Mouse (Mus musculus) heart, embryonic 16.5 days (tissue): ENCODE results near the gene Trpc6. TPM values are rescaled to one million over a fixed set of nuclear protein-coding genes. Genes with fewer than 3 reads are reported as not detected.
A peak's percentile ranks its signal among the peaks of the same experiment; 100 is the strongest.

Experiments
- ATAC-seq: fragments of 200-750 bp; cut with Nextera tagmentation; replicated peaks from 2 replicates; pipeline ENCODE4 v1.8.0; 2017; ENCODE audit warnings: moderate number of reproducible peaks; ENCODE audit not compliant: insufficient read depth, low FRiP score; ENCODE audit errors: extremely low read depth
- H3K27ac ChIP-seq: fragments of 300-500 bp; sonication (generic); 2 replicates; pipeline ENCODE4 v1.5.1; 2014; ENCODE audit warnings: mild to moderate bottlenecking, low read length, control low read depth, moderate library complexity
- H3K27me3 ChIP-seq: fragments of 300-500 bp; sonication (generic); 2 replicates; pipeline ENCODE4 v1.6.1; 2014; ENCODE audit warnings: low read length, mixed read lengths; ENCODE audit not compliant: control insufficient read depth, insufficient read depth
- H3K36me3 ChIP-seq: fragments of 300-500 bp; sonication (generic); 2 replicates; pipeline ENCODE4 v1.6.1; 2014; ENCODE audit not compliant: control insufficient read depth, insufficient read depth
- H3K4me1 ChIP-seq: fragments of 300-500 bp; sonication (generic); 2 replicates; pipeline ENCODE4 v1.6.1; 2014; ENCODE audit warnings: low read length, mixed read lengths; ENCODE audit not compliant: control insufficient read depth, insufficient read depth
- H3K4me2 ChIP-seq: fragments of 300-500 bp; sonication (generic); 2 replicates; pipeline ENCODE4 v1.6.1; 2014; ENCODE audit warnings: low read depth, mild to moderate bottlenecking, control low read depth, low read length
- H3K4me3 ChIP-seq: fragments of 300-500 bp; sonication (generic); 2 replicates; pipeline ENCODE4 v1.5.1; 2014; ENCODE audit warnings: mild to moderate bottlenecking, control low read depth, low read length
- H3K9ac ChIP-seq: fragments of 300-500 bp; sonication (generic); 2 replicates; pipeline ENCODE4 v1.6.1; 2014; ENCODE audit warnings: low read length, control low read depth
- H3K9me3 ChIP-seq: fragments of 300-500 bp; sonication (generic); replicated peaks from 2 replicates; pipeline ENCODE4 v1.6.1; 2016; ENCODE audit warnings: low read length; ENCODE audit not compliant: control insufficient read depth
- WGBS: fragments of 180-500 bp; shearing (Covaris S2); extraction: QIAGEN DNeasy Blood & Tissue Kit; methylation state at CpG from one replicate; pipeline ENCODE4 v1.1.7; 2014; 5-methylcytosine and 5-hydroxymethylcytosine counted together
- polyA plus RNA-seq: library from polyadenylated mRNA; unstranded; fragments of >200 nt; fragmentation: Nextera tagmentation; extraction: Ambion mirVana; gene quantifications from 2 replicates; pipeline ENCODE4 v1.2.1, GENCODE M21; 2015

Trpc6 gene
- polyA plus RNA-seq, 1 experiment from 2014 or later = 0.42 TPM

GRCm38 (mm10) chr9:8643453-8643852 lies 99.5 kb downstream of the Trpc6 start:
- Histone ChIP-seq H3K36me3 (no peaks in the 10 kb centered on the region), H3K9ac (no peak overlapping the region), H3K27me3 (no peaks in the 10 kb centered on the region), H3K4me1 (no peaks in the 10 kb centered on the region), H3K9me3 (no peaks in the 10 kb centered on the region), H3K4me3 (no peak overlapping the region), H3K4me2 (no peak overlapping the region), H3K27ac (no peak overlapping the region)
- 73% methylated on average over 5 of the region's 5 CpGs for WGBS
- ATAC-seq = no peak

GRCm38 (mm10) chr9:8655347-8655746 lies 111.4 kb downstream of the Trpc6 start:
- Histone ChIP-seq H3K27me3 (no peaks in the 10 kb centered on the region), H3K4me1 (no peaks in the 10 kb centered on the region), H3K4me3 (no peak overlapping the region), H3K36me3 (no peaks in the 10 kb centered on the region), H3K9me3 (no peaks in the 10 kb centered on the region), H3K4me2 (no peak overlapping the region), H3K27ac (no peak overlapping the region), H3K9ac (no peak overlapping the region)
- ATAC-seq = no peak

GRCm38 (mm10) chr9:8672944-8673343 lies 129.0 kb downstream of the Trpc6 start:
- no peak for ATAC-seq
- Histone ChIP-seq H3K4me2 (no peak overlapping the region), H3K9ac (no peak overlapping the region), H3K4me1 (no peaks in the 10 kb centered on the region), H3K27ac (no peak overlapping the region), H3K36me3 (no peaks in the 10 kb centered on the region), H3K9me3 (no peaks in the 10 kb centered on the region), H3K4me3 (no peak overlapping the region), H3K27me3 (no peaks in the 10 kb centered on the region)
- WGBS = 48% methylated on average over 1 of the region's 1 CpGs

- ATAC-seq = no peak
These were observed 132.7 kb downstream of the Trpc6 start for GRCm38 (mm10) chr9:8676607-8677006.

GRCm38 (mm10) chr9:8693177-8693576 lies 149.2 kb downstream of the Trpc6 start:
- Histone ChIP-seq H3K36me3 (no peaks in the 10 kb centered on the region), H3K9me3 (no peaks in the 10 kb centered on the region), H3K9ac (no peak overlapping the region), H3K27me3 (no peaks in the 10 kb centered on the region), H3K4me2 (no peak overlapping the region), H3K4me1 (no peaks in the 10 kb centered on the region), H3K27ac (no peak overlapping the region), H3K4me3 (no peak overlapping the region)
- 50% methylated on average over 2 of the region's 2 CpGs for WGBS
- ATAC-seq = 0 out of 2 replicates have a peak, but pooled peaks have one; percentile 32

More at GRCm38 (mm10) chr9:8676607-8677006, 132.7 kb downstream of the Trpc6 start:
- H3K4me3 ChIP-seq = no peak overlapping the region
- no peak overlapping the region for H3K4me2 ChIP-seq
- WGBS = 37% methylated on average over 1 of the region's 1 CpGs
- no peaks in the 10 kb centered on the region for H3K4me1 ChIP-seq
- no peaks in the 10 kb centered on the region for H3K36me3 ChIP-seq
- H3K9ac ChIP-seq = no peak overlapping the region
- H3K27ac ChIP-seq = no peak overlapping the region
- H3K9me3 ChIP-seq = no peaks in the 10 kb centered on the region
- no peaks in the 10 kb centered on the region for H3K27me3 ChIP-seq

- H3K4me3 ChIP-seq = no peak overlapping the region
- H3K36me3 ChIP-seq = no peaks in the 10 kb centered on the region
- H3K9ac ChIP-seq = no peak overlapping the region
- H3K4me1 ChIP-seq = no peaks in the 10 kb centered on the region
- H3K4me2 ChIP-seq = no peak overlapping the region
- H3K9me3 ChIP-seq = no peaks in the 10 kb centered on the region
- H3K27me3 ChIP-seq = no peaks in the 10 kb centered on the region
- no peak for ATAC-seq
- no peak overlapping the region for H3K27ac ChIP-seq
- 24% methylated on average over 5 of the region's 5 CpGs for WGBS
These were observed 156.7 kb downstream of the Trpc6 start for GRCm38 (mm10) chr9:8700669-8701068.

- no peak overlapping the region for H3K9ac ChIP-seq
- no peaks in the 10 kb centered on the region for H3K4me1 ChIP-seq
- no peak for ATAC-seq
- 70% methylated on average over 1 of the region's 1 CpGs for WGBS
- H3K4me2 ChIP-seq = no peak overlapping the region
- H3K4me3 ChIP-seq = no peak overlapping the region
- no peaks in the 10 kb centered on the region for H3K36me3 ChIP-seq
- no peaks in the 10 kb centered on the region for H3K9me3 ChIP-seq
- no peaks in the 10 kb centered on the region for H3K27me3 ChIP-seq
- H3K27ac ChIP-seq = no peak overlapping the region
These were observed 159.6 kb downstream of the Trpc6 start for GRCm38 (mm10) chr9:8703516-8703915.

GRCm38 (mm10) chr9:8703956-8704355 lies 160.0 kb downstream of the Trpc6 start:
- Histone ChIP-seq H3K36me3 (no peaks in the 10 kb centered on the region), H3K27ac (no peak overlapping the region), H3K4me3 (no peak overlapping the region), H3K27me3 (no peaks in the 10 kb centered on the region), H3K4me2 (no peak overlapping the region), H3K4me1 (no peaks in the 10 kb centered on the region), H3K9me3 (no peaks in the 10 kb centered on the region), H3K9ac (no peak overlapping the region)
- 54% methylated on average over 5 of the region's 5 CpGs for WGBS
- no peak for ATAC-seq

- Histone ChIP-seq H3K4me1 (no peaks in the 10 kb centered on the region), H3K4me3 (no peak overlapping the region), H3K27me3 (no peaks in the 10 kb centered on the region), H3K9ac (no peak overlapping the region), H3K36me3 (no peaks in the 10 kb centered on the region), H3K27ac (no peak overlapping the region), H3K4me2 (no peak overlapping the region), H3K9me3 (no peaks in the 10 kb centered on the region)
- no peak for ATAC-seq
- 42% methylated on average over 3 of the region's 3 CpGs for WGBS
These were observed 166.3 kb downstream of the Trpc6 start for GRCm38 (mm10) chr9:8710052-8710739.
